Mouse (Mus musculus) thymus, postnatal 10 days (tissue): ENCODE measurements at regions not wholly inside any gene's neighbourhood (a gene's known extent, or its start where the extent isn't known, plus 50 kb on each side); places are given as distances from the start of the nearest gene placed in this dataset.

ENCODE experiments used
- DNase-seq, 2 experiments: peaks; one replicate each; pipeline ENCODE4 v3.0.0; 2021; ENCODE audit warnings: low spot score in 2 of 2

GRCm38 (mm10) chr2:50789051-50789651 lies 359.8 kb downstream of the Rnd3 start:
- DNase-seq, result no peak

GRCm38 (mm10) chr2:50772101-50772500 lies 376.8 kb downstream of the Rnd3 start:
- no peak for DNase-seq

- DNase-seq, result no peak
Measured at GRCm38 (mm10) chr2:50759016-50759415, 389.9 kb downstream of the Rnd3 start.

GRCm38 (mm10) chr2:50757837-50758541 lies 390.9 kb downstream of the Rnd3 start:
- DNase-seq, result no peak

- no peak for DNase-seq
Measured at GRCm38 (mm10) chr2:50755616-50756450, 393.1 kb downstream of the Rnd3 start.

- no peak for DNase-seq
Measured at GRCm38 (mm10) chr2:50755160-50755559, 393.8 kb downstream of the Rnd3 start.

GRCm38 (mm10) chr2:50752408-50752807 lies 396.5 kb downstream of the Rnd3 start:
- DNase-seq, result no peak

GRCm38 (mm10) chr2:50750799-50751198 lies 398.1 kb downstream of the Rnd3 start:
- DNase-seq, result no peak

- no peak for DNase-seq
Measured at GRCm38 (mm10) chr2:50744625-50745214, 404.2 kb downstream of the Rnd3 start.

- no peak for DNase-seq
Measured at GRCm38 (mm10) chr2:50743785-50744258, 405.1 kb downstream of the Rnd3 start.

- no peak for DNase-seq
Measured at GRCm38 (mm10) chr2:50742421-50742820, 406.5 kb downstream of the Rnd3 start.

GRCm38 (mm10) chr2:50741337-50741736 lies 407.6 kb downstream of the Rnd3 start:
- DNase-seq, result no peak

GRCm38 (mm10) chr2:50739599-50739979 lies 409.3 kb downstream of the Rnd3 start:
- no peak for DNase-seq

GRCm38 (mm10) chr2:50738936-50739598 lies 409.8 kb downstream of the Rnd3 start:
- no peak for DNase-seq

- no peak for DNase-seq
Measured at GRCm38 (mm10) chr2:50737706-50738105, 411.2 kb downstream of the Rnd3 start.

GRCm38 (mm10) chr2:50735029-50735428 lies 413.9 kb downstream of the Rnd3 start:
- no peak for DNase-seq

- DNase-seq, result no peak
Measured at GRCm38 (mm10) chr2:50706652-50707051, 410.1 kb upstream of the Mmadhc start.

- no peak for DNase-seq
Measured at GRCm38 (mm10) chr2:50704297-50704696, 407.7 kb upstream of the Mmadhc start.

- DNase-seq, result no peak
Measured at GRCm38 (mm10) chr2:50702584-50703450, 406.2 kb upstream of the Mmadhc start.

- no peak for DNase-seq
Measured at GRCm38 (mm10) chr2:50698841-50699240, 402.2 kb upstream of the Mmadhc start.

- DNase-seq, result no peak
Measured at GRCm38 (mm10) chr2:50696575-50696974, 400.0 kb upstream of the Mmadhc start.
